Mouse (Mus musculus) bone marrow macrophage, adult 2 months (primary cell): Measurements from ENCODE around the gene Fbxo34.

Experiments
- CTCF ChIP-seq: IDR thresholded peaks from 2 replicates; pipeline ENCODE4 v1.5.1; 2012; ENCODE audit warnings: low read depth, mild to moderate bottlenecking, low read length, moderate library complexity
- POLR2A ChIP-seq: IDR thresholded peaks from 2 replicates; pipeline ENCODE4 v1.6.1; 2012; ENCODE audit warnings: mild to moderate bottlenecking, low read depth, low read length, borderline replicate concordance

DNA sequence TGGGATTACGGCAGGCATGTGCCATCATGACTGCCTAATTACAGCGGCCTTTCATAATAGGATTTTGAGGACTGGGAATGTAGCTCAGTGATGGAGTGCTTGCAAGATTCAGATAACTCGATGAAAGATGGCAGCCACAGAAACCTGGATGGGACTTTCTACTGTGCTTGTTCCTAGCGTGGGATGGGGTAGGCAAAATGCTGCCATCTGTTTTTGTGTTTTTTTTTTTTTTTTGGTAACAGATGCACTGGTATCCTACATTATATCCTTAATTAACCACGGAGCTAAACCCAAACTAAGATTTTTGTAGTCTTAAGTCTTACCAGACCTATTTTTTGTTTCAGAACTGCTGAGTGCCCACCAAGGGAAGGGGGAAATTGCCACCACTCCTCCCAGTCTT, 75.6 kb downstream of the Fbxo34 start:
- TF ChIP-seq POLR2A (no peak), CTCF (no peak)
